Mouse (Mus musculus) myocyte (in vitro differentiated cells): Measurements from ENCODE around the gene Cxcr4.

Source experiments
- MYOD1 ChIP-seq, 3 experiments: IDR thresholded peaks; one replicate each; pipeline ENCODE4 v1.6.1; 2011; ENCODE audit warnings: control low read depth in 2 of 3, low read depth in 2 of 3, mild to moderate bottlenecking in 2 of 3, moderate library complexity in 1 of 3; ENCODE audit not compliant: insufficient read length in 2 of 3, control insufficient read depth in 1 of 3
- POLR2A ChIP-seq: IDR thresholded peaks from one replicate; pipeline ENCODE4 v1.6.1; 2011; ENCODE audit warnings: low read depth, mild to moderate bottlenecking, control low read depth, moderate library complexity; ENCODE audit not compliant: insufficient read length

DNA sequence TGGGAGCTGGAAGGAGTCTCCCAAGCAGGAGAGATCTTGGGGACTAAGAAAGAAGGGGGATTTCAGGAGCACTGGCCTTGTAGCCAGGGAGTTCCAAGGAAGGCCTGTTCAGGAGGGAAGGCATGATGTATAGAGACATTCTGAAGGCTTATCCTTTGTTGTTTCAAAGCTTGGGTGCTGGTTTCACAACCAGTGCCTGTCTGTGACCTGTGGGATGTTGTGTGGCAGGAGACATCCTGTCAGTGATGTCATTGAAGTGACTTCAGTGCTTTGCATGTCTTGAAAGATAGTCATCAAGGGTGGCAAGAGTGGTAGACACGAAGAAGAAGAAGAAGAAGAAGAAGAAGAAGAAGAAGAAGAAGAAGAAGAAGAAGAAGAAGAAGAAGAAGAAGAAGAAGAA, 13.7 kb upstream of the Cxcr4 start:
- TF ChIP-seq POLR2A: no peak
- TF ChIP-seq MYOD1 (IDR thresholded peaks at IDR 0.05; ENCODE audit: control insufficient read depth in 1 of 3, insufficient read length in 2 of 3, low read depth in 2 of 3): no peak
